Mouse (Mus musculus) stomach, embryonic 15.5 days (tissue): Measurements from ENCODE around the gene Fosl2. TPM values are rescaled to one million over a fixed set of nuclear protein-coding genes. Genes with fewer than 3 reads are reported as not detected.

Source experiments
- ATAC-seq: fragments of 200-750 bp; cut with Nextera tagmentation; 2 replicates; pipeline ENCODE4 v1.8.0; 2017; ENCODE audit warnings: low read depth, moderate number of reproducible peaks, moderate TSS enrichment; ENCODE audit not compliant: insufficient read depth, low FRiP score
- H3K27ac ChIP-seq: fragments of 300-500 bp; sonication (generic); 2 replicates; pipeline ENCODE4 v1.5.1; 2015; ENCODE audit warnings: mild to moderate bottlenecking, inconsistent platforms
- H3K27me3 ChIP-seq: fragments of 300-500 bp; sonication (generic); replicated peaks from 2 replicates; pipeline ENCODE4 v1.6.1; 2015; ENCODE audit warnings: inconsistent platforms
- H3K36me3 ChIP-seq: fragments of 300-500 bp; sonication (generic); 2 replicates; pipeline ENCODE4 v1.6.1; 2015; ENCODE audit warnings: inconsistent platforms
- H3K4me1 ChIP-seq: fragments of 300-500 bp; sonication (generic); 2 replicates; pipeline ENCODE4 v1.6.1; 2015; ENCODE audit warnings: inconsistent platforms
- H3K4me2 ChIP-seq: fragments of 300-500 bp; sonication (generic); 2 replicates; pipeline ENCODE4 v1.6.1; 2015; ENCODE audit warnings: mild to moderate bottlenecking, inconsistent platforms
- H3K4me3 ChIP-seq: fragments of 300-500 bp; sonication (generic); replicated peaks from 2 replicates; pipeline ENCODE4 v1.5.1; 2015; ENCODE audit warnings: inconsistent platforms
- H3K9ac ChIP-seq: fragments of 300-500 bp; sonication (generic); 2 replicates; pipeline ENCODE4 v1.6.1; 2015; ENCODE audit warnings: inconsistent platforms
- H3K9me3 ChIP-seq: fragments of 300-500 bp; sonication (generic); 2 replicates; pipeline ENCODE4 v1.6.1; 2016; ENCODE audit warnings: inconsistent platforms
- WGBS: fragments of 180-500 bp; shearing (Covaris S2); methylation state at CpG from one replicate; pipeline ENCODE4 v1.1.7; 2015; 5-methylcytosine and 5-hydroxymethylcytosine counted together
- polyA plus RNA-seq: library from polyadenylated mRNA; unstranded; fragments of >200 nt; fragmentation: Nextera tagmentation; extraction: Ambion mirVana; gene quantifications from 2 replicates; pipeline ENCODE4 v1.2.1, GENCODE M21; 2015

Fosl2 gene
- polyA plus RNA-seq: 11.4 and 11.5 TPM in 2 replicates

- Histone ChIP-seq H3K4me3 (peak within 1 kb of the TSS; percentile 82), H3K27ac (peak within 1 kb of the TSS; percentile 100), H3K4me2 (peak within 1 kb of the TSS; percentile 69), H3K4me1 (peaks cover 34% of the 10 kb centered on the region), H3K9me3 (no peaks in the 10 kb centered on the region), H3K36me3 (no peaks in the 10 kb centered on the region; the same call in 1 of the 2 replicates), H3K27me3 (no peaks in the 10 kb centered on the region), H3K9ac (peak within 1 kb of the TSS; percentile 97)
- under 1% methylated on average over 83 of the region's 85 CpGs for WGBS
- ATAC-seq: peak; percentile 88
Measured at GRCm38 (mm10) chr5:32135336-32136206, at the start of gene Fosl2. Gene Fosl2 (plus strand): TSS chr5:32135801.

- H3K9ac ChIP-seq: no peak overlapping the region
- no peak overlapping the region for H3K4me3 ChIP-seq
- H3K27me3 ChIP-seq: no peaks in the 10 kb centered on the region
- no peak overlapping the region for H3K4me2 ChIP-seq
- no peak for ATAC-seq
- no peaks in the 10 kb centered on the region for H3K4me1 ChIP-seq
- H3K36me3 ChIP-seq: no peaks in the 10 kb centered on the region
- H3K9me3 ChIP-seq: no peaks in the 10 kb centered on the region
- 93% methylated on average over 2 of the region's 2 CpGs for WGBS
- no peak overlapping the region for H3K27ac ChIP-seq
Measured at GRCm38 (mm10) chr5:32085971-32086370, 49.6 kb upstream of the Fosl2 start.

GRCm38 (mm10) chr5:32086526-32087090 lies 49.0 kb upstream of the Fosl2 start:
- no peaks in the 10 kb centered on the region for H3K27me3 ChIP-seq
- no peaks in the 10 kb centered on the region for H3K36me3 ChIP-seq
- H3K27ac ChIP-seq: no peak overlapping the region
- 87% methylated on average over 6 of the region's 6 CpGs for WGBS
- ATAC-seq: no peak
- H3K4me2 ChIP-seq: no peak overlapping the region
- H3K9me3 ChIP-seq: no peaks in the 10 kb centered on the region
- H3K4me1 ChIP-seq: no peaks in the 10 kb centered on the region
- no peak overlapping the region for H3K9ac ChIP-seq
- H3K4me3 ChIP-seq: no peak overlapping the region

GRCm38 (mm10) chr5:32089481-32089880 lies 46.1 kb upstream of the Fosl2 start:
- 29% methylated on average over 5 of the region's 5 CpGs for WGBS
- ATAC-seq: no peak
- Histone ChIP-seq H3K9ac (no peak overlapping the region), H3K27me3 (no peaks in the 10 kb centered on the region), H3K4me3 (no peak overlapping the region), H3K27ac (no peak overlapping the region), H3K36me3 (no peaks in the 10 kb centered on the region), H3K4me1 (no peaks in the 10 kb centered on the region), H3K9me3 (no peaks in the 10 kb centered on the region), H3K4me2 (no peak overlapping the region)

- Histone ChIP-seq H3K9me3 (no peaks in the 10 kb centered on the region), H3K27ac (no peak overlapping the region), H3K36me3 (no peaks in the 10 kb centered on the region), H3K9ac (no peak overlapping the region), H3K4me1 (no peaks in the 10 kb centered on the region; the same call in 1 of the 2 replicates), H3K4me3 (no peak overlapping the region), H3K27me3 (no peaks in the 10 kb centered on the region), H3K4me2 (no peak overlapping the region)
- ATAC-seq: no peak
Measured at GRCm38 (mm10) chr5:32092281-32092680, 43.3 kb upstream of the Fosl2 start.

GRCm38 (mm10) chr5:32098691-32099090 lies 36.9 kb upstream of the Fosl2 start:
- Histone ChIP-seq H3K4me3 (no peak overlapping the region), H3K36me3 (no peaks in the 10 kb centered on the region), H3K9ac (no peak overlapping the region), H3K27me3 (no peaks in the 10 kb centered on the region), H3K9me3 (no peaks in the 10 kb centered on the region), H3K4me2 (no peak overlapping the region), H3K27ac (no peak overlapping the region), H3K4me1 (peaks cover 19% of the 10 kb centered on the region)
- no peak for ATAC-seq
- WGBS: 68% methylated on average over 3 of the region's 3 CpGs

- H3K27me3 ChIP-seq: no peaks in the 10 kb centered on the region
- ATAC-seq: peak; percentile 54
- H3K27ac ChIP-seq: peak overlapping the region; percentile 83
- WGBS: 18% methylated on average over 5 of the region's 5 CpGs
- no peaks in the 10 kb centered on the region for H3K36me3 ChIP-seq
- no peaks in the 10 kb centered on the region for H3K9me3 ChIP-seq
- H3K4me1 ChIP-seq: peaks cover 24% of the 10 kb centered on the region
- no peak overlapping the region for H3K4me3 ChIP-seq
- no peak overlapping the region for H3K4me2 ChIP-seq
- no peak overlapping the region for H3K9ac ChIP-seq
Measured at GRCm38 (mm10) chr5:32102484-32102883, 33.1 kb upstream of the Fosl2 start.

- H3K4me3 ChIP-seq: no peak overlapping the region
- 0 out of 2 replicates have a peak, but pooled peaks have one; percentile 30 for ATAC-seq
- H3K27me3 ChIP-seq: no peaks in the 10 kb centered on the region
- H3K36me3 ChIP-seq: no peaks in the 10 kb centered on the region
- peak overlapping the region; percentile 83 for H3K27ac ChIP-seq
- H3K9me3 ChIP-seq: no peaks in the 10 kb centered on the region
- WGBS: 55% methylated on average over 6 of the region's 6 CpGs
- no peak overlapping the region for H3K9ac ChIP-seq
- H3K4me1 ChIP-seq: peaks cover 24% of the 10 kb centered on the region
- no peak overlapping the region for H3K4me2 ChIP-seq
Measured at GRCm38 (mm10) chr5:32102971-32103431, 32.6 kb upstream of the Fosl2 start.

- no peaks in the 10 kb centered on the region for H3K36me3 ChIP-seq
- no peak overlapping the region for H3K9ac ChIP-seq
- 86% methylated on average over 1 of the region's 1 CpGs for WGBS
- no peaks in the 10 kb centered on the region for H3K9me3 ChIP-seq
- no peak overlapping the region for H3K4me2 ChIP-seq
- peaks cover 24% of the 10 kb centered on the region for H3K4me1 ChIP-seq
- H3K27ac ChIP-seq: peak overlapping the region; percentile 83
- H3K4me3 ChIP-seq: no peak overlapping the region
- no peak for ATAC-seq
- H3K27me3 ChIP-seq: no peaks in the 10 kb centered on the region
Measured at GRCm38 (mm10) chr5:32103545-32103944, 32.1 kb upstream of the Fosl2 start.

GRCm38 (mm10) chr5:32104119-32104990 lies 31.2 kb upstream of the Fosl2 start:
- Histone ChIP-seq H3K9me3 (no peaks in the 10 kb centered on the region), H3K27ac (no peak overlapping the region; the same call in 1 of the 2 replicates), H3K36me3 (no peaks in the 10 kb centered on the region), H3K27me3 (no peaks in the 10 kb centered on the region), H3K4me3 (no peak overlapping the region), H3K9ac (no peak overlapping the region), H3K4me2 (no peak overlapping the region), H3K4me1 (peaks cover 24% of the 10 kb centered on the region)
- WGBS: 81% methylated on average over 12 of the region's 12 CpGs
- no peak for ATAC-seq

GRCm38 (mm10) chr5:32106473-32107140 lies 29.0 kb upstream of the Fosl2 start:
- no peak overlapping the region for H3K4me2 ChIP-seq
- H3K27me3 ChIP-seq: no peaks in the 10 kb centered on the region
- no peak for ATAC-seq
- no peak overlapping the region for H3K27ac ChIP-seq
- no peaks in the 10 kb centered on the region for H3K9me3 ChIP-seq
- peaks cover 24% of the 10 kb centered on the region for H3K4me1 ChIP-seq
- H3K4me3 ChIP-seq: no peak overlapping the region
- WGBS: 75% methylated on average over 5 of the region's 5 CpGs
- H3K9ac ChIP-seq: no peak overlapping the region
- no peaks in the 10 kb centered on the region for H3K36me3 ChIP-seq
